Comparison of ENCODE assay signal across 8 mouse cellular contexts in the genomic region with DNA sequence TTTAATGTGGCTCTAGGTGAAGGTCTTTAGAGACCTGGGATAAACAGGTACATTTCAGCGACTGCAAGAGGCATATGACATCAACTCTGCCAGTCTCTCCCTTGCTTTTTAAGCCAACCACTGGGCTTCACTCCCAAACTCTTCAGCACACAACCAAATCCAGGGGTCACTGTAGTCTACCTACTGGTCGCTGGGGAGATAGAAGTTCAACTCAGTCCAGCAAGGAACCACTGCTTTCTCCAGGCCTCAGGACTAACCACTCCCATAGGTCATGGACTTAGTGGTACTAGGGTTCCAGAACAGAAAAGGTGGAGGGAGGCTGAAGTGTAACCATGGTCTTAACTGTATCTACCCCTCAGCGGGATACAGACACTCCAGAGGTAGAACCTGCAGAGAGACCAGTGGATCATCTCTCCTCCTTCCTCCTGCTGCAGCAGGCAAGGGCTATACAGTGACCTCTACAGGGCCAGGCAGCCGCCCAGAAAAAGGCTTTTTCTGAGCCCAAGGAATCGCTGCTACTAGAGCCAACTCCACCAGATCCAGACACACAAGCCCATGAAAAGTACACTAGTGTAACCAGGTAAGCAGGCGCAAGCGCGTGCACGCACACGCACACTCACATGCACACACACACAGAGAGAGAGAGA. TPM values are rescaled to one million over a fixed set of nuclear protein-coding genes. Genes with fewer than 3 reads are reported as not detected.
DNase-seq lines count a peak whose midpoint lies in the region; ATAC-seq lines count a peak whose summit lies in the region.
"Had no signal": no experiment of that assay in that cellular context is flagged by ENCODE, and none has a peak within 500 bp of the region (broad histone marks: within the 10 kb centered on the region; RNA-seq: fewer than 3 reads in every experiment).

No protein-coding gene starts in this region.

- no peaks in the 10 kb centered on the region for H3K27me3 ChIP-seq in lung, embryonic 15.5 days
- H3K27me3 ChIP-seq in forebrain, embryonic 15.5 days, result 0 out of 2 replicates have a peak, but pooled peaks cover 9% of the 10 kb centered on the region
- 0 out of 2 replicates have a peak, but pooled peaks cover 3% of the 10 kb centered on the region for H3K27me3 ChIP-seq in limb, embryonic 13.5 days
- no peaks in the 10 kb centered on the region for H3K27me3 ChIP-seq in stomach, embryonic 14.5 days (ENCODE audit: control insufficient read depth, insufficient read depth, low read length)

- H3K4me1 ChIP-seq in lung, embryonic 15.5 days, result peaks cover 51% of the 10 kb centered on the region
- peaks cover 12% of the 10 kb centered on the region for H3K4me1 ChIP-seq in forebrain, embryonic 15.5 days
- peaks cover 54% of the 10 kb centered on the region for H3K4me1 ChIP-seq in limb, embryonic 13.5 days
- H3K4me1 ChIP-seq in stomach, embryonic 14.5 days (ENCODE audit: control insufficient read depth, insufficient read depth, low read length), result peaks cover 30% of the 10 kb centered on the region

- H3K9me3 ChIP-seq in lung, embryonic 15.5 days, result no peaks in the 10 kb centered on the region
- no peaks in the 10 kb centered on the region for H3K9me3 ChIP-seq in forebrain, embryonic 15.5 days
- no peaks in the 10 kb centered on the region for H3K9me3 ChIP-seq in limb, embryonic 13.5 days
- no peaks in the 10 kb centered on the region for H3K9me3 ChIP-seq in stomach, embryonic 14.5 days (ENCODE audit: control insufficient read depth, low read depth, low read length)

- no peaks in the 10 kb centered on the region for H3K36me3 ChIP-seq in lung, embryonic 15.5 days
- H3K36me3 ChIP-seq in forebrain, embryonic 15.5 days, result no peaks in the 10 kb centered on the region
- peaks cover 32% of the 10 kb centered on the region for H3K36me3 ChIP-seq in limb, embryonic 13.5 days
- H3K36me3 ChIP-seq in stomach, embryonic 14.5 days (ENCODE audit: control insufficient read depth, insufficient read depth, low read length), result peaks cover 3% of the 10 kb centered on the region; the same call in 1 of the 2 replicates

- peak overlapping the region; percentile 98 for H3K4me2 ChIP-seq in lung, embryonic 15.5 days
- H3K4me2 ChIP-seq in forebrain, embryonic 15.5 days (replicated peaks), result no peak overlapping the region
- H3K4me2 ChIP-seq in limb, embryonic 13.5 days (replicated peaks), result peak overlapping the region; percentile 86
- peak overlapping the region; percentile 97 for H3K4me2 ChIP-seq in stomach, embryonic 14.5 days (replicated peaks; ENCODE audit: low read depth, low read length)

- H3K9ac ChIP-seq in lung, embryonic 15.5 days, result peak overlapping the region; percentile 90; the same call in 1 of the 2 replicates
- H3K9ac ChIP-seq in forebrain, embryonic 15.5 days (replicated peaks), result peak overlapping the region; percentile 19; the same call in 1 of the 2 replicates
- H3K9ac ChIP-seq in limb, embryonic 13.5 days, result peak overlapping the region; percentile 90
- no peak overlapping the region for H3K9ac ChIP-seq in stomach, embryonic 14.5 days (replicated peaks; ENCODE audit: low read depth, low read length)

- ATAC-seq in lung, embryonic 15.5 days (ENCODE audit: borderline replicate concordance, extremely low read depth, low FRiP score, low TSS enrichment), result no peak
- ATAC-seq in forebrain, embryonic 15.5 days (replicated peaks), result no peak
- ATAC-seq in limb, embryonic 13.5 days (ENCODE audit: low FRiP score, low read depth), result no peak
- ATAC-seq in stomach, embryonic 14.5 days (ENCODE audit: insufficient number of reproducible peaks, insufficient read depth, low FRiP score, low read depth), result no peak

- WGBS in lung, embryonic 15.5 days, result 66% methylated on average over 10 of the region's 10 CpGs
- WGBS in forebrain, embryonic 15.5 days, result 77% methylated on average over 10 of the region's 10 CpGs
- WGBS in limb, embryonic 13.5 days, result 69% methylated on average over 10 of the region's 10 CpGs
- 76% methylated on average over 10 of the region's 10 CpGs for WGBS in stomach, embryonic 14.5 days

- DNase-seq in lung, postnatal 14 days, result no peak
- DNase-seq in embryo, embryonic 10 days (ENCODE audit: low spot score), result no peak
- DNase-seq in frontal cortex, adult 2 months (ENCODE audit: extremely low spot score in 1 of 2, low spot score in 1 of 2), result no peak
- DNase-seq: gastrocnemius, postnatal 14 days had no signal

- H3K27ac ChIP-seq in lung, embryonic 15.5 days, result peak overlapping the region; percentile 76; the same call in 1 of the 2 replicates
- H3K27ac ChIP-seq in forebrain, embryonic 15.5 days (replicated peaks), result no peak overlapping the region
- no peak overlapping the region for H3K27ac ChIP-seq in limb, embryonic 13.5 days
- H3K27ac ChIP-seq in stomach, embryonic 14.5 days (ENCODE audit: low read length), result no peak overlapping the region

- peak overlapping the region; percentile 88 for H3K4me3 ChIP-seq in lung, embryonic 15.5 days
- H3K4me3 ChIP-seq in forebrain, embryonic 15.5 days, result peak overlapping the region; percentile 58; the same call in 1 of the 2 replicates
- H3K4me3 ChIP-seq in limb, embryonic 13.5 days, result peak overlapping the region; percentile 80
- H3K4me3 ChIP-seq in stomach, embryonic 14.5 days (ENCODE audit: low read depth, low read length), result peak overlapping the region; percentile 72

RNA-seq across cellular contexts. Expression of gene Slc9a3r2, which starts 1.3 kb away (rescaled TPM):
- 87.3 and 92.4 TPM in 2 replicates for polyA plus RNA-seq in lung, embryonic 15.5 days (2015; fragmentation: Nextera tagmentation; extraction: Ambion mirVana)
- polyA plus RNA-seq in forebrain, embryonic 15.5 days (2015; fragmentation: Nextera tagmentation; extraction: Ambion mirVana), result 26.7 and 27.6 TPM in 2 replicates
- polyA plus RNA-seq in limb, embryonic 13.5 days (2015; fragmentation: Nextera tagmentation; extraction: Ambion mirVana), result 58.1 and 59.3 TPM in 2 replicates
- polyA plus RNA-seq in stomach, embryonic 14.5 days (2014; fragmentation: Nextera tagmentation; extraction: Ambion mirVana), result 44.9 and 47.7 TPM in 2 replicates
- 80.5 and 83.9 TPM in 2 replicates for polyA plus RNA-seq in frontal cortex, adult 2 months (2012; rRNA removed)

RNA-seq across cellular contexts. Expression of gene Npw, which starts 9.4 kb away (rescaled TPM):
- 2.1 and 2.3 TPM in 2 replicates for polyA plus RNA-seq in lung, embryonic 15.5 days (2015; fragmentation: Nextera tagmentation; extraction: Ambion mirVana)
- not detected in 2 replicates for polyA plus RNA-seq in forebrain, embryonic 15.5 days (2015; fragmentation: Nextera tagmentation; extraction: Ambion mirVana)
- 0.80 TPM in 2 replicates for polyA plus RNA-seq in limb, embryonic 13.5 days (2015; fragmentation: Nextera tagmentation; extraction: Ambion mirVana)
- polyA plus RNA-seq in stomach, embryonic 14.5 days (2014; fragmentation: Nextera tagmentation; extraction: Ambion mirVana), result 0.42 and 0.90 TPM in 2 replicates
- polyA plus RNA-seq in frontal cortex, adult 2 months (2012; rRNA removed), result 0.65 TPM in 1 of 2 replicates, not detected in the other

RNA-seq across cellular contexts. Expression of gene Nthl1, which starts 16.4 kb away (rescaled TPM):
- polyA plus RNA-seq in lung, embryonic 15.5 days (2015; fragmentation: Nextera tagmentation; extraction: Ambion mirVana), result 17.2 and 19.6 TPM in 2 replicates
- polyA plus RNA-seq in forebrain, embryonic 15.5 days (2015; fragmentation: Nextera tagmentation; extraction: Ambion mirVana), result 12.5 and 12.7 TPM in 2 replicates
- 23.7 and 25.0 TPM in 2 replicates for polyA plus RNA-seq in limb, embryonic 13.5 days (2015; fragmentation: Nextera tagmentation; extraction: Ambion mirVana)
- polyA plus RNA-seq in stomach, embryonic 14.5 days (2014; fragmentation: Nextera tagmentation; extraction: Ambion mirVana), result 18.1 and 19.6 TPM in 2 replicates
- 8.8 and 10.7 TPM in 2 replicates for polyA plus RNA-seq in frontal cortex, adult 2 months (2012; rRNA removed)

RNA-seq across cellular contexts. Expression of gene Tsc2, which starts 16.4 kb away (rescaled TPM):
- polyA plus RNA-seq in lung, embryonic 15.5 days (2015; fragmentation: Nextera tagmentation; extraction: Ambion mirVana), result 48.2 and 53.5 TPM in 2 replicates
- polyA plus RNA-seq in forebrain, embryonic 15.5 days (2015; fragmentation: Nextera tagmentation; extraction: Ambion mirVana), result 68.7 and 75.6 TPM in 2 replicates
- 65.5 and 72.2 TPM in 2 replicates for polyA plus RNA-seq in limb, embryonic 13.5 days (2015; fragmentation: Nextera tagmentation; extraction: Ambion mirVana)
- 57.1 and 57.7 TPM in 2 replicates for polyA plus RNA-seq in stomach, embryonic 14.5 days (2014; fragmentation: Nextera tagmentation; extraction: Ambion mirVana)
- 175 and 194 TPM in 2 replicates for polyA plus RNA-seq in frontal cortex, adult 2 months (2012; rRNA removed)

RNA-seq across cellular contexts. Expression of gene Zfp598, which starts 20.6 kb away (rescaled TPM):
- polyA plus RNA-seq in lung, embryonic 15.5 days (2015; fragmentation: Nextera tagmentation; extraction: Ambion mirVana), result 21.2 and 22.2 TPM in 2 replicates
- polyA plus RNA-seq in forebrain, embryonic 15.5 days (2015; fragmentation: Nextera tagmentation; extraction: Ambion mirVana), result 19.1 and 20.9 TPM in 2 replicates
- polyA plus RNA-seq in limb, embryonic 13.5 days (2015; fragmentation: Nextera tagmentation; extraction: Ambion mirVana), result 22.2 and 24.7 TPM in 2 replicates
- polyA plus RNA-seq in stomach, embryonic 14.5 days (2014; fragmentation: Nextera tagmentation; extraction: Ambion mirVana), result 24.8 and 26.5 TPM in 2 replicates
- 53.8 and 59.4 TPM in 2 replicates for polyA plus RNA-seq in frontal cortex, adult 2 months (2012; rRNA removed)
